Mouse (Mus musculus) spleen, adult 12 weeks (tissue): Measurements from ENCODE around the gene Mlh1.

Experiments used
- DNase-seq: peaks from one replicate; pipeline ENCODE4 v3.0.0; 2022; ENCODE audit warnings: low spot score

Gene Mlh1

GRCm38 (mm10) chr9:111285676-111286075 is 14.1 kb upstream of the Mlh1 start:
- no peak for DNase-seq

GRCm38 (mm10) chr9:111285061-111285460 is 13.5 kb upstream of the Mlh1 start:
- DNase-seq: no peak

GRCm38 (mm10) chr9:111275156-111275555 is 3.6 kb upstream of the Mlh1 start:
- no peak for DNase-seq

- DNase-seq: no peak
Observed at GRCm38 (mm10) chr9:111273958-111274357, 2.4 kb upstream of the Mlh1 start.

GRCm38 (mm10) chr9:111272996-111273785 is 1.6 kb upstream of the Mlh1 start:
- DNase-seq: no peak

GRCm38 (mm10) chr9:111272356-111272755 is 765 bp upstream of the Mlh1 start:
- no peak for DNase-seq

GRCm38 (mm10) chr9:111271056-111271433 is 546 bp downstream of the Mlh1 start:
- DNase-seq: no peak

GRCm38 (mm10) chr9:111270606-111271005 is 985 bp downstream of the Mlh1 start:
- DNase-seq: no peak

- no peak for DNase-seq
Observed at GRCm38 (mm10) chr9:111267998-111268397, 3.6 kb downstream of the Mlh1 start.

GRCm38 (mm10) chr9:111261356-111261755 is 10.2 kb downstream of the Mlh1 start:
- DNase-seq: no peak

- no peak for DNase-seq
Observed at GRCm38 (mm10) chr9:111260360-111260985, 11.1 kb downstream of the Mlh1 start.

- DNase-seq: no peak
Observed at GRCm38 (mm10) chr9:111252161-111252869, 19.3 kb downstream of the Mlh1 start.

- DNase-seq: no peak
Observed at GRCm38 (mm10) chr9:111247682-111248246, 23.8 kb downstream of the Mlh1 start.

GRCm38 (mm10) chr9:111245546-111245945 is 26.0 kb downstream of the Mlh1 start:
- no peak for DNase-seq

- no peak for DNase-seq
Observed at GRCm38 (mm10) chr9:111243384-111243783, 28.2 kb downstream of the Mlh1 start.

GRCm38 (mm10) chr9:111239821-111240220 is 31.8 kb downstream of the Mlh1 start:
- no peak for DNase-seq

GRCm38 (mm10) chr9:111237726-111238125 is 33.9 kb downstream of the Mlh1 start:
- DNase-seq: no peak

GRCm38 (mm10) chr9:111234701-111235100 is 36.9 kb downstream of the Mlh1 start:
- no peak for DNase-seq

- no peak for DNase-seq
Observed at GRCm38 (mm10) chr9:111228446-111228845, 43.1 kb downstream of the Mlh1 start.

- no peak for DNase-seq
Observed at GRCm38 (mm10) chr9:111223406-111223805, 48.2 kb downstream of the Mlh1 start.

- DNase-seq: no peak
Observed at GRCm38 (mm10) chr9:111221580-111221979, 50.0 kb downstream of the Mlh1 start.

- DNase-seq: no peak
Observed at GRCm38 (mm10) chr9:111220551-111221080, 51.0 kb downstream of the Mlh1 start.
